ENCODE assay signal across 10 mouse cellular contexts in genomic region chr11:117117321-117117720, GRCm38 (mm10). TPM values are rescaled to one million over a fixed set of nuclear protein-coding genes. Genes with fewer than 3 reads are reported as not detected.
A peak's percentile ranks its signal among the peaks of the same experiment; 100 is the strongest.
DNase-seq lines count a peak whose midpoint lies in the region; ATAC-seq and TF ChIP-seq lines count a peak whose summit lies in the region.
"Had no signal": no experiment of that assay in that cellular context is flagged by ENCODE, and none has a peak within 500 bp of the region (broad histone marks: within the 10 kb centered on the region; RNA-seq: fewer than 3 reads in every experiment).

No protein-coding gene starts in this region.

- peaks cover 57% of the 10 kb centered on the region for H3K4me1 ChIP-seq in intestine, embryonic 14.5 days (replicated peaks; ENCODE audit: control insufficient read depth, insufficient read depth, low read length)
- peaks cover 73% of the 10 kb centered on the region for H3K4me1 ChIP-seq in neural tube, embryonic 15.5 days

- intact Hi-C loops in left cerebral cortex, adult 2 months (cut with DNase I), result no loop called here

- 0 out of 2 replicates have a peak, but pooled peaks cover 10% of the 10 kb centered on the region for H3K36me3 ChIP-seq in intestine, embryonic 14.5 days (ENCODE audit: control insufficient read depth, insufficient read depth, low read length)
- H3K36me3 ChIP-seq in neural tube, embryonic 15.5 days, result peaks cover 3% of the 10 kb centered on the region; the same call in 1 of the 2 replicates

- 30% methylated on average over 18 of the region's 18 CpGs for WGBS in intestine, embryonic 14.5 days
- WGBS in neural tube, embryonic 15.5 days, result 41% methylated on average over 18 of the region's 18 CpGs

- H3K4me2 ChIP-seq in intestine, embryonic 14.5 days (ENCODE audit: low read length), result peak overlapping the region; percentile 54
- peak overlapping the region; percentile 61 for H3K4me2 ChIP-seq in neural tube, embryonic 15.5 days

- H3K4me3 ChIP-seq in left cerebral cortex, adult 2 months, result peak overlapping the region; percentile 100
- H3K4me3 ChIP-seq in intestine, embryonic 14.5 days (ENCODE audit: low read depth, low read length), result peak overlapping the region; percentile 69
- H3K4me3 ChIP-seq in neural tube, embryonic 15.5 days (replicated peaks), result peak overlapping the region; percentile 89; the same call in 1 of the 2 replicates

- 0 out of 2 replicates have a peak, but pooled peaks cover 2% of the 10 kb centered on the region for H3K27me3 ChIP-seq in intestine, embryonic 14.5 days (replicated peaks; ENCODE audit: control insufficient read depth, insufficient read depth, low read length)
- H3K27me3 ChIP-seq in neural tube, embryonic 15.5 days (replicated peaks), result no peaks in the 10 kb centered on the region

- peak overlapping the region; percentile 99 for H3K27ac ChIP-seq in left cerebral cortex, adult 2 months
- H3K27ac ChIP-seq in intestine, embryonic 14.5 days (ENCODE audit: low read depth), result peak overlapping the region; percentile 95; the same call in 1 of the 2 replicates
- no peak overlapping the region for H3K27ac ChIP-seq in neural tube, embryonic 15.5 days (replicated peaks)

- DNase-seq in adrenal gland, adult 2 months, result peak; percentile 46
- DNase-seq in adrenal gland, postnatal 10 days, result no peak
- DNase-seq in left cerebral cortex, adult 2 months (ENCODE audit: extremely low spot score in 1 of 2, low spot score in 2 of 2), result peak in 1 of 2 experiments; percentile 35
- DNase-seq in left cerebral cortex, adult 8-10 months (ENCODE audit: low spot score in 2 of 2), result no peak
- DNase-seq in intestine, embryonic 14.5 days (ENCODE audit: low spot score), result no peak
- DNase-seq in left cerebral cortex, adult 11 months (ENCODE audit: low spot score), result no peak
- DNase-seq in embryo, embryonic 9.5 days (ENCODE audit: extremely low spot score), result no peak
- DNase-seq: gastrocnemius, postnatal 10 days; thymus, adult 2 months had no signal

- ATAC-seq in intestine, embryonic 14.5 days (replicated peaks; ENCODE audit: low FRiP score, low TSS enrichment, low read depth), result no peak
- no peak for ATAC-seq in neural tube, embryonic 15.5 days (ENCODE audit: low FRiP score)

- no peaks in the 10 kb centered on the region for H3K9me3 ChIP-seq in intestine, embryonic 14.5 days (ENCODE audit: control insufficient read depth, low read length)
- no peaks in the 10 kb centered on the region for H3K9me3 ChIP-seq in neural tube, embryonic 15.5 days (replicated peaks)

- TF ChIP-seq CTCF in left cerebral cortex, adult 2 months (IDR thresholded peaks at IDR 0.05), result no peak

- H3K9ac ChIP-seq in intestine, embryonic 14.5 days (ENCODE audit: low read length), result peak overlapping the region; percentile 71
- H3K9ac ChIP-seq in neural tube, embryonic 15.5 days (replicated peaks), result peak overlapping the region; percentile 83; the same call in 1 of the 2 replicates

RNA-seq across cellular contexts. Expression of gene Sec14l1, which starts 2.4 kb away (rescaled TPM):
- 100 to 1,000 TPM; 117 to 175 TPM for total RNA-seq in adrenal gland, adult 2 months (2021)
- 140 and 161 TPM in 2 replicates for polyA plus RNA-seq in adrenal gland, adult 2 months (2012; rRNA removed)
- 100 to 1,000 TPM; 101 to 113 TPM for total RNA-seq in adrenal gland, postnatal 10 days (2021)
- 100 to 1,000 TPM; 198 to 229 TPM for total RNA-seq in left cerebral cortex, adult 2 months (2021)
- total RNA-seq in left cerebral cortex, adult 8-10 months (2022), result 100 to 1,000 TPM; 236 to 279 (median 240) TPM
- polyA plus RNA-seq in intestine, embryonic 14.5 days (2014; fragmentation: Nextera tagmentation; extraction: Ambion mirVana), result 22.3 and 23.6 TPM in 2 replicates
- 52.0 and 52.1 TPM in 2 replicates for polyA plus RNA-seq in neural tube, embryonic 15.5 days (2015; fragmentation: Nextera tagmentation; extraction: Ambion mirVana)
